Mouse (Mus musculus) telencephalon, adult 2 months (tissue): Measurements from ENCODE around the gene Ermard.

ENCODE experiments used
- DNase-seq: peaks from one replicate; pipeline ENCODE4 v3.0.0-alpha.2; 2011; ENCODE audit warnings: low read depth, low spot score

Gene Ermard

DNA sequence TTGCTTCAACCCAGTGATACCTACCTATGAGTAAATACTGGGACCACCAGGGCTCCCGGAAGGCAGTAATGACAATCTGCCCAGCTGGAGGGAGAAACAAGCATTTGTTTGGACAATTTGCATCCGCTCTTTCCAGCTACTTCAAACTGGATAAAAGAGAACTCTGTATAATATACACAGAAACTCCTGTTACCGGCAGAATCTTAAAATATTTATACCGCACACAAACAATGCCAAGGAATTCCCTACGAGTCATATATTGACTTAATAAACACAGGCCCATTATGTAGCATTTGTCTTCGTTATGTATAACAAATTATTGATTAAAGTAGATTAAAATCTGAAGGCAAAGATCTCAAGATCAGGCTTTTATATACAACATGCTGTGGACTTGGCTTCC lies 79.6 kb downstream of the Ermard start:
- DNase-seq = no peak

GRCm38 (mm10) chr17:15129630-15130287 lies 88.8 kb downstream of the Ermard start:
- no peak for DNase-seq

GRCm38 (mm10) chr17:15130288-15130656 lies 89.3 kb downstream of the Ermard start:
- DNase-seq = no peak

DNA sequence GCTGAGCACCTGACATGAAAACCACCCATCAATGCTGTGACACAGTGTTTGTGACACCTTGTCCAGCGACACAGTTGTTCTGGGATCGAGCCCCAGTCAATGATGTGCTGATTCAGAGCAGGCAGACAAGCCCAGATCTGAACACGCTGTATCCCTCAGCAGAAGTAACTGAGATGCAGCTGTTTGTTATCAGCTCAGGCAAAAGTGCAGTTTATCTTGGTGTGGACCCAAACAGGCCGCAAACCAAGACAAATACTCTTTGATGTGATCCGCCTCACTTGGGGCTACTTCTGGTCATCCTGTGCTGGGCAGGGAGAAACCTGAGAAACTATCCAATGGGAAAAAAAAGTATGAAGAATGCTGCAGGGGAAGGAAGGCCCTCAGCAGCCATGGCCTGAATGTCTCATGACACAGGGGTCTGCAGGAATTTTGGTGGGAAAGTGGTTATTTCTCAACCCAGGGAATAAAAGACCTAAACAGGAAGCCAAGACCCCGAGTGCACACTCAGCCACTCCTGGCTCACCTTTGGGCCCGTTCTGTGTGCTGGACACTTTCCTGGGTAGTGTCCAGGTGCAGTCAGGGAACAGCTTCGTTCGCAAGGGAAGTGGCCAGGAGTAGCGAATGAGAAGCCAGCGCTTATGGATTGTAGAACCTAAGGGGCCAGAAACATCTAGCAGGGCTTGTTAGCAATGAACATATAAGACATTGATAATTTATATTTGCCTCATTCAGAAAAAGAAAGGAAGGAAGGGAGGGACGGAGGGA lies 94.1 kb downstream of the Ermard start:
- no peak for DNase-seq

DNA sequence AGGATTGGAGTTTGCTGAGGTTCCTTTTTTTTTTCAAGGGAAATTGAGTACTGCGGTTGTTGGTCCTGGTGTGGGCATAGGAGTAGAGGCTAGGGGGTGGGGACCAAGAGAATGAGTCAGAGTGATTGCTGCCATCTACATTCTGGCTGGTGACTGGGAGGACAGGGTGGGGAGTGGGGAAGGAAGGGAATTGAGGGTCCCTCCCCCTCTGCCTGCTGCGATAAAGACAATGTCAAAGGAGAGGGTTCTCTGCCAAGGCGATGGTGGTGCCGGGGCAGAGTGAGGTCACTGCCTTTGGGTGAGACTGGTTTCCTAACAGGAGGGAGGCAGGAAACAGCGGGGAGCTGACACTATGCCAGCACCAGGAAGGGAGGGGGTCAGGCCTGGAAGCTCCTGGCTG lies 96.4 kb downstream of the Ermard start:
- no peak for DNase-seq
